ENCODE assay signal across 8 mouse cellular contexts in the genomic region with DNA sequence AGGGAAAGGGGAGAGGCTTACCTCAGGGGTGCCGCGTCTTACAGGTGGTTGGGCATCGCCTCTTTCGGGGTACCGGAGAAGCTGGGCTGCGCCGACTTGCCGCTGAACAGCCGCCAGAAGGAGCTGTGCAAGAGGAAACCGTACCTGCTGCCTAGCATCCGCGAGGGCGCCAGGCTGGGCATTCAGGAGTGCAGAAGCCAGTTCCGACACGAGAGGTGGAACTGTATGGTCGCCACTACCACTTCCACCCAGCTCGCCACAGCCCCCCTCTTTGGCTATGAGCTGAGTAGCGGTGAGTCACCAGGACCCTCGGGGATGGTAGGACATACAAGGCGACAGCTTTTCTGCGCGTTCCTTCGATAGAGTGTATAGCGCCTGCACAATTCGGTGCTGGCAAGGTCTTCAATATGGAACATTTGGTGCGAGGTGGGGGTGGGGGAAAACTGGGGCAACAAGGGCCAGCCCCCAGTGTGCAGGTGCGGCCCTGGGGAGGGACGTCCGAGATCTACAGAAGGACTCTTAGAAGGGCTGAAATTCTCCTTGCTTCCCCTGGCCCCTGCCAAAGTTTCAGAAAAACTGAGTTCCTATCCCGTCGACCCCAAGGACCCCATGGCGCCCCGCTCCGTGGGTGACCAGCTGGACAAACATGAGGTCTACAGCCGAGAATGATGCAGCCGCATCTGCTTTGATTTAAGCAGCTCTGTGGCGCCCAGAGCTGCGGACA. TPM values are rescaled to one million over a fixed set of nuclear protein-coding genes. Genes with fewer than 3 reads are reported as not detected.
DNase-seq lines count a peak whose midpoint lies in the region; ATAC-seq and TF ChIP-seq lines count a peak whose summit lies in the region.

No protein-coding gene starts in this region.

- H3K9me3 ChIP-seq in kidney, embryonic 16.5 days (ENCODE audit: low read length): no peaks in the 10 kb centered on the region
- H3K9me3 ChIP-seq in forebrain, embryonic 10.5 days: no peaks in the 10 kb centered on the region
- H3K9me3 ChIP-seq in lung, embryonic 15.5 days: no peaks in the 10 kb centered on the region

- no peak for TF ChIP-seq CTCF in kidney, adult 2 months (conservative IDR thresholded peaks at IDR 0.05; ENCODE audit: insufficient read depth, insufficient read length, low read depth, low read length)

- peaks cover 22% of the 10 kb centered on the region for H3K4me1 ChIP-seq in kidney, embryonic 16.5 days (ENCODE audit: insufficient read depth, low read length)
- no peaks in the 10 kb centered on the region for H3K4me1 ChIP-seq in kidney, adult 2 months (ENCODE audit: control insufficient read depth, insufficient read depth, low read length)
- H3K4me1 ChIP-seq in forebrain, embryonic 10.5 days: peaks cover 25% of the 10 kb centered on the region
- H3K4me1 ChIP-seq in lung, embryonic 15.5 days: peaks cover 20% of the 10 kb centered on the region

- under 1% methylated on average over 38 of the region's 38 CpGs for WGBS in kidney, embryonic 16.5 days
- 3% methylated on average over 38 of the region's 38 CpGs for WGBS in kidney, adult 2 months
- WGBS in forebrain, embryonic 10.5 days: under 1% methylated on average over 38 of the region's 38 CpGs
- WGBS in lung, embryonic 15.5 days: under 1% methylated on average over 38 of the region's 38 CpGs

- no peak for DNase-seq in kidney, adult 2 months
- peak; percentile 45 for DNase-seq in ZHBTc4 (ENCODE audit: low read depth, low spot score)
- DNase-seq in forebrain, embryonic 10.5 days (ENCODE audit: extremely low spot score, low spot score): peak; percentile 56
- DNase-seq in induced T-regulatory cell, adult 2 months (ENCODE audit: low read depth): peak; percentile 49
- peak; percentile 55 for DNase-seq in retina, postnatal 1 day
- no peak for DNase-seq in layer of hippocampus, adult 9-10 months (ENCODE audit: low spot score)

- no peaks in the 10 kb centered on the region for H3K36me3 ChIP-seq in kidney, embryonic 16.5 days (ENCODE audit: insufficient read depth, low read length)
- H3K36me3 ChIP-seq in kidney, adult 2 months (ENCODE audit: control insufficient read depth, insufficient read depth, low read length): no peaks in the 10 kb centered on the region
- no peaks in the 10 kb centered on the region for H3K36me3 ChIP-seq in forebrain, embryonic 10.5 days (replicated peaks)
- no peaks in the 10 kb centered on the region for H3K36me3 ChIP-seq in lung, embryonic 15.5 days

- peak overlapping the region; percentile 38 for H3K9ac ChIP-seq in kidney, embryonic 16.5 days (replicated peaks; ENCODE audit: low read length)
- no peak overlapping the region for H3K9ac ChIP-seq in lung, embryonic 15.5 days

- no peak for TF ChIP-seq POLR2A in kidney, adult 2 months (IDR thresholded peaks at IDR 0.05; ENCODE audit: low read depth, low read length)

- peak; percentile 80 for ATAC-seq in kidney, embryonic 16.5 days (ENCODE audit: low FRiP score, low TSS enrichment)
- peak; percentile 52; the same call in 1 of the 2 replicates for ATAC-seq in lung, embryonic 15.5 days (ENCODE audit: borderline replicate concordance, extremely low read depth, low FRiP score, low TSS enrichment)

- peaks cover 41% of the 10 kb centered on the region for H3K27me3 ChIP-seq in kidney, embryonic 16.5 days (ENCODE audit: insufficient read depth, low read length)
- peaks cover 4% of the 10 kb centered on the region for H3K27me3 ChIP-seq in kidney, adult 2 months (replicated peaks; ENCODE audit: control insufficient read depth, insufficient read depth, low read length)
- H3K27me3 ChIP-seq in forebrain, embryonic 10.5 days (ENCODE audit: poor library complexity, severe bottlenecking): peaks cover 68% of the 10 kb centered on the region
- peaks cover 54% of the 10 kb centered on the region for H3K27me3 ChIP-seq in lung, embryonic 15.5 days

- no peak overlapping the region for H3K27ac ChIP-seq in kidney, embryonic 16.5 days (ENCODE audit: low read length)
- H3K27ac ChIP-seq in kidney, adult 2 months (ENCODE audit: insufficient read depth, low read depth, low read length): no peak overlapping the region
- H3K27ac ChIP-seq in forebrain, embryonic 10.5 days: no peak overlapping the region; the same call in 1 of the 2 replicates
- no peak overlapping the region for H3K27ac ChIP-seq in lung, embryonic 15.5 days

- peak overlapping the region; percentile 60 for H3K4me2 ChIP-seq in kidney, embryonic 16.5 days (replicated peaks; ENCODE audit: low read depth, low read length)
- peak overlapping the region; percentile 57 for H3K4me2 ChIP-seq in lung, embryonic 15.5 days

- H3K4me3 ChIP-seq in kidney, embryonic 16.5 days (ENCODE audit: low read length): peak overlapping the region; percentile 42
- H3K4me3 ChIP-seq in kidney, adult 2 months (ENCODE audit: insufficient read depth, low read depth, low read length): no peak overlapping the region
- peak overlapping the region; percentile 57 for H3K4me3 ChIP-seq in forebrain, embryonic 10.5 days
- H3K4me3 ChIP-seq in lung, embryonic 15.5 days: peak overlapping the region; percentile 24

RNA-seq across cellular contexts. Expression of a gene that starts 0.9 kb away (rescaled TPM):
- 0.87 and 1.4 TPM in 2 replicates for polyA plus RNA-seq in kidney, embryonic 16.5 days (2015; fragmentation: Nextera tagmentation; extraction: Ambion mirVana)
- 1.4 TPM in 2 replicates for polyA plus RNA-seq in kidney, adult 2 months (2012; rRNA removed)
- polyA plus RNA-seq in forebrain, embryonic 10.5 days (2016; fragmentation: Nextera tagmentation; extraction: Ambion mirVana): 0.64 and 0.82 TPM in 2 replicates
- 0.20 and 0.35 TPM in 2 replicates for polyA plus RNA-seq in lung, embryonic 15.5 days (2015; fragmentation: Nextera tagmentation; extraction: Ambion mirVana)

Comparison
In these comparisons a context has a peak if more than half of its experiments do, and no peak if none do; other contexts are left out.
1. DNase-seq: peak in ZHBTc4 (single experiment), forebrain, embryonic 10.5 days (single experiment), induced T-regulatory cell, adult 2 months (single experiment) and retina, postnatal 1 day (single experiment); none in kidney, adult 2 months (single experiment) and layer of hippocampus, adult 9-10 months (single experiment).